Mouse (Mus musculus) spleen, postnatal 36 days (tissue): ENCODE data around the gene Foxi3.

Experiments used
- DNase-seq, 2 experiments: peaks; one replicate each; pipeline ENCODE4 v3.0.0; 2022; ENCODE audit warnings: low spot score in 2 of 2, mixed read lengths in 1 of 2

The Foxi3 gene

GRCm38 (mm10) chr6:70956285-70956912, at the start of gene Foxi3:
Gene Foxi3 (plus strand): TSS chr6:70956531.
- DNase-seq, result no peak

- DNase-seq, result no peak
Observed at GRCm38 (mm10) chr6:70909572-70909971, 46.8 kb upstream of the Foxi3 start.

GRCm38 (mm10) chr6:70910285-70910684, 46.0 kb upstream of the Foxi3 start:
- no peak for DNase-seq

- no peak for DNase-seq
Observed at GRCm38 (mm10) chr6:70911668-70912395, 44.5 kb upstream of the Foxi3 start.

GRCm38 (mm10) chr6:70912396-70912765, 44.0 kb upstream of the Foxi3 start:
- DNase-seq, result no peak

- DNase-seq, result no peak
Observed at GRCm38 (mm10) chr6:70918827-70919226, 37.5 kb upstream of the Foxi3 start, which contains the start of gene Tex37. Gene Tex37 (minus strand): TSS chr6:70918927.

- DNase-seq, result no peak
Observed at GRCm38 (mm10) chr6:70921274-70922074, 34.9 kb upstream of the Foxi3 start.

- DNase-seq, result no peak
Observed at GRCm38 (mm10) chr6:70931801-70932200, 24.5 kb upstream of the Foxi3 start.

GRCm38 (mm10) chr6:70953274-70953673, 3.1 kb upstream of the Foxi3 start:
- DNase-seq, result no peak

GRCm38 (mm10) chr6:70954040-70954439, 2.3 kb upstream of the Foxi3 start:
- DNase-seq, result no peak

GRCm38 (mm10) chr6:70955291-70955800, 985 bp upstream of the Foxi3 start:
- no peak for DNase-seq

GRCm38 (mm10) chr6:70955841-70956240, 490 bp upstream of the Foxi3 start:
- no peak for DNase-seq

GRCm38 (mm10) chr6:70956936-70957335, 605 bp downstream of the Foxi3 start:
- no peak for DNase-seq

- DNase-seq, result no peak
Observed at GRCm38 (mm10) chr6:70957341-70957940, 1.1 kb downstream of the Foxi3 start.

GRCm38 (mm10) chr6:70964116-70964830, 7.9 kb downstream of the Foxi3 start:
- DNase-seq, result no peak

GRCm38 (mm10) chr6:70965694-70966093, 9.4 kb downstream of the Foxi3 start:
- DNase-seq, result no peak

GRCm38 (mm10) chr6:70967422-70967821, 11.1 kb downstream of the Foxi3 start:
- no peak for DNase-seq

- no peak for DNase-seq
Observed at GRCm38 (mm10) chr6:70968291-70968690, 12.0 kb downstream of the Foxi3 start.

- no peak for DNase-seq
Observed at GRCm38 (mm10) chr6:70973066-70973465, 16.7 kb downstream of the Foxi3 start.

GRCm38 (mm10) chr6:70981036-70981435, 24.7 kb downstream of the Foxi3 start:
- no peak for DNase-seq

GRCm38 (mm10) chr6:70982416-70982815, 26.1 kb downstream of the Foxi3 start:
- no peak for DNase-seq
